Mouse (Mus musculus) R1 (cell line): ENCODE data around the gene Usb1.

ENCODE experiments used
- DNase-seq: peaks from one replicate; pipeline ENCODE4 v3.0.0-alpha.2; 2018; ENCODE audit warnings: low read depth, low spot score

The Usb1 gene

GRCm38 (mm10) chr8:95331720-95332436 lies at the start of gene Usb1, which contains the start of gene Zfp319:
TSS of gene Usb1 (plus strand) at chr8:95332284.
TSS of gene Zfp319 (minus strand) at chr8:95331950.
- DNase-seq: peak; percentile 89

GRCm38 (mm10) chr8:95289066-95289650 lies 42.9 kb upstream of the Usb1 start:
- no peak for DNase-seq

GRCm38 (mm10) chr8:95293172-95293571 lies 38.9 kb upstream of the Usb1 start:
- peak; percentile 30 for DNase-seq

GRCm38 (mm10) chr8:95293891-95294290 lies 38.2 kb upstream of the Usb1 start:
- peak; percentile 46 for DNase-seq

GRCm38 (mm10) chr8:95302410-95302809 lies 29.7 kb upstream of the Usb1 start:
- DNase-seq: peak; percentile 44

- no peak for DNase-seq
Measured at GRCm38 (mm10) chr8:95305526-95305925, 26.6 kb upstream of the Usb1 start.

- DNase-seq: no peak
Measured at GRCm38 (mm10) chr8:95306431-95306830, 25.7 kb upstream of the Usb1 start, which contains the start of gene Cngb1. TSS of gene Cngb1 (minus strand) at chr8:95306585.

GRCm38 (mm10) chr8:95310342-95310970 lies 21.6 kb upstream of the Usb1 start, which contains the start of gene Tepp:
TSS of gene Tepp (plus strand) at chr8:95310566.
- no peak for DNase-seq

GRCm38 (mm10) chr8:95312836-95313235 lies 19.2 kb upstream of the Usb1 start:
- DNase-seq: peak; percentile 88

GRCm38 (mm10) chr8:95313857-95314256 lies 18.2 kb upstream of the Usb1 start:
- no peak for DNase-seq

- DNase-seq: no peak
Measured at GRCm38 (mm10) chr8:95314707-95315106, 17.4 kb upstream of the Usb1 start.

- no peak for DNase-seq
Measured at GRCm38 (mm10) chr8:95315350-95315749, 16.7 kb upstream of the Usb1 start.

- DNase-seq: peak; percentile 82
Measured at GRCm38 (mm10) chr8:95320224-95321139, 11.6 kb upstream of the Usb1 start.

- DNase-seq: no peak
Measured at GRCm38 (mm10) chr8:95323201-95323600, 8.9 kb upstream of the Usb1 start.

- no peak for DNase-seq
Measured at GRCm38 (mm10) chr8:95324646-95325045, 7.4 kb upstream of the Usb1 start.

GRCm38 (mm10) chr8:95326822-95327221 lies 5.3 kb upstream of the Usb1 start:
- no peak for DNase-seq

- peak; percentile 61 for DNase-seq
Measured at GRCm38 (mm10) chr8:95327866-95328465, 4.1 kb upstream of the Usb1 start.

GRCm38 (mm10) chr8:95330367-95330766 lies 1.7 kb upstream of the Usb1 start:
- DNase-seq: no peak

- DNase-seq: peak; percentile 74
Measured at GRCm38 (mm10) chr8:95331156-95331719, 846 bp upstream of the Usb1 start.

- DNase-seq: no peak
Measured at GRCm38 (mm10) chr8:95332437-95333199, 534 bp downstream of the Usb1 start.
